Mouse (Mus musculus): ENCODE measurements at regions not wholly inside any gene's neighbourhood (a gene's known extent, or its start where the extent isn't known, plus 50 kb on each side); places are given as distances from the start of the nearest gene placed in this dataset.

- TF ChIP-seq CTCF (IDR thresholded peaks at IDR 0.05; ENCODE audit: low read depth, low read length) = no peak
- no peak for TF ChIP-seq POLR2A (IDR thresholded peaks at IDR 0.05; ENCODE audit: insufficient read depth, low read length)
- TF ChIP-seq EP300 (IDR thresholded peaks at IDR 0.05; ENCODE audit: insufficient read depth, low read depth, low read length) = no peak
Observed at GRCm38 (mm10) chr2:46366135-46366485, 1248.9 kb upstream of the Zeb2 start.
